ENCODE assay signal across 8 mouse cellular contexts in the genomic region with DNA sequence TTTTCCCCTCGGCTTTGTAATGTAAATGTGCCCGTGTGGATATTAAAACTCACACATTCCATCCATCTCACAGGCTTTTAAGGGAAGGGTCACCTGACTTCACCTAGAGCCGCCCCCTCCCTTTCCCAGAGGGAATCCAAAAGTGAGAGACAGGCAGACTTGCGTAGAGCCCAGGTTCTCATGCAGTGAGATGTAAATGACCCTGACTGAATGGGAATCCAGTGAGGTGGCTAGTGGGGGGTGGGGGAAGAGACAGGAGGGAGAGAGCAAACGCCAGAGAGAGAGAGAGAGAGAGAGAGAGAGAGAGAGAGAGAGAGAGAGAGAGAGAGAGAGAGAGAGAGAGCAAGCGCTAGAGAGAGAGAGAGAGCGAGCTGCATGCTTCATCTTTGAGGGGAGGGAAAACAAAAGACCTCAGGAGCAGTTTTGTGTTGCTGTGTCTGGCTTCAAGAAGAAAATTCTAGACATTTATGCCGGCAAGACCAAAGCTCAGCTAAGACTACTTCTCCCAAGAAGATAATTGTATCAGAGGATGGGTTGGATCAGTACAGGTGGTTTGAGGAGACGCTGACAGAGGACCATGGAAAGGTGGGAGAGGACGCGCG.
DNase-seq lines count a peak whose midpoint lies in the region; ATAC-seq lines count a peak whose summit lies in the region.

No protein-coding gene starts in this region.

- 6% methylated on average over 11 of the region's 12 CpGs for WGBS in lung, embryonic 16.5 days
- 4% methylated on average over 12 of the region's 12 CpGs for WGBS in limb, embryonic 10.5 days

- peaks cover 4% of the 10 kb centered on the region for H3K4me1 ChIP-seq in lung, embryonic 16.5 days (replicated peaks; ENCODE audit: control insufficient read depth, insufficient read depth, low read length)
- H3K4me1 ChIP-seq in limb, embryonic 10.5 days, result peaks cover 20% of the 10 kb centered on the region

- DNase-seq in cerebellum, adult 9-11 months, result no peak
- DNase-seq in lung, postnatal 36 days, result no peak
- DNase-seq in limb, embryonic 10.5 days (ENCODE audit: low spot score), result no peak
- DNase-seq in right cerebral cortex, adult 2 months (ENCODE audit: low spot score in 2 of 2), result peak; percentile 46 to 54
- no peak for DNase-seq in thymus, postnatal 36 days
- no peak for DNase-seq in urinary bladder, postnatal 36 days (ENCODE audit: low spot score in 2 of 2)

- peak overlapping the region; percentile 41 for H3K9ac ChIP-seq in lung, embryonic 16.5 days (ENCODE audit: low read length)

- H3K27ac ChIP-seq in lung, embryonic 16.5 days (ENCODE audit: low read length), result no peak overlapping the region
- 0 out of 2 replicates have a peak overlapping the region, but pooled peaks have one; percentile 11 for H3K27ac ChIP-seq in limb, embryonic 10.5 days

- peaks cover 2% of the 10 kb centered on the region; the same call in 1 of the 2 replicates for H3K27me3 ChIP-seq in lung, embryonic 16.5 days (ENCODE audit: control insufficient read depth, insufficient read depth, low read depth, low read length)
- peaks cover 41% of the 10 kb centered on the region for H3K27me3 ChIP-seq in limb, embryonic 10.5 days (ENCODE audit: low read depth, poor library complexity, severe bottlenecking)

- H3K4me2 ChIP-seq in lung, embryonic 16.5 days (ENCODE audit: low read depth, low read length), result peak overlapping the region; percentile 73

- H3K9me3 ChIP-seq in lung, embryonic 16.5 days (ENCODE audit: control insufficient read depth, low read length), result no peaks in the 10 kb centered on the region
- H3K9me3 ChIP-seq in limb, embryonic 10.5 days (replicated peaks), result no peaks in the 10 kb centered on the region

- H3K36me3 ChIP-seq in lung, embryonic 16.5 days (ENCODE audit: control insufficient read depth, insufficient read depth, low read length), result no peaks in the 10 kb centered on the region
- no peaks in the 10 kb centered on the region for H3K36me3 ChIP-seq in limb, embryonic 10.5 days

- peak; percentile 74 for ATAC-seq in cerebellum, adult (ENCODE audit: insufficient number of reproducible peaks, low FRiP score, low TSS enrichment)
- ATAC-seq in lung, embryonic 16.5 days (ENCODE audit: low read depth), result no peak

- H3K4me3 ChIP-seq in lung, embryonic 16.5 days (ENCODE audit: low read length), result peak overlapping the region; percentile 38
- H3K4me3 ChIP-seq in limb, embryonic 10.5 days, result peak overlapping the region; percentile 46

Comparison
In these comparisons a context has a peak if more than half of its experiments do, and no peak if none do; other contexts are left out.
1. DNase-seq: peak in right cerebral cortex, adult 2 months (2 of 2); none in cerebellum, adult 9-11 months (single experiment), lung, postnatal 36 days (single experiment), limb, embryonic 10.5 days (single experiment), thymus, postnatal 36 days (0 of 2) and urinary bladder, postnatal 36 days (0 of 2).